Mouse (Mus musculus) ES-Bruce4 (cell line): ENCODE results near the gene Fhl4.

Experiments used
- CTCF ChIP-seq: IDR thresholded peaks from one replicate; pipeline ENCODE4 v1.8.1; 2011; ENCODE audit warnings: low read depth, low read length
- EP300 ChIP-seq: IDR thresholded peaks from 2 replicates; pipeline ENCODE4 v1.6.1; 2011; ENCODE audit warnings: low read depth, low read length; ENCODE audit not compliant: insufficient read depth
- POLR2A ChIP-seq: IDR thresholded peaks from one replicate; pipeline ENCODE4 v1.8.1; 2011; ENCODE audit warnings: low read length; ENCODE audit not compliant: insufficient read depth

- TF ChIP-seq CTCF (no peak), EP300 (no peak), POLR2A (no peak)
Observed at GRCm38 (mm10) chr10:85054876-85055275, 47.4 kb downstream of the Fhl4 start.
